Mouse (Mus musculus) 3T3-L1 (cell line): Measurements from ENCODE around the gene Usp53.

Experiments used
- DNase-seq: peaks from one replicate; pipeline ENCODE4 v3.0.0-alpha.2; 2015; ENCODE audit warnings: low read depth, low spot score

Gene Usp53

GRCm38 (mm10) chr3:122887505-122888301 lies 96.6 kb downstream of the Usp53 start:
- DNase-seq = peak; percentile 35
